Mouse (Mus musculus): ENCODE measurements around the gene Nr2c2.
"Not testable (repeated sequence)": the region's sequence is repeated elsewhere in the genome, so short reads cannot be mapped to it uniquely, and the experiment has no call there.

The Nr2c2 gene

DNA sequence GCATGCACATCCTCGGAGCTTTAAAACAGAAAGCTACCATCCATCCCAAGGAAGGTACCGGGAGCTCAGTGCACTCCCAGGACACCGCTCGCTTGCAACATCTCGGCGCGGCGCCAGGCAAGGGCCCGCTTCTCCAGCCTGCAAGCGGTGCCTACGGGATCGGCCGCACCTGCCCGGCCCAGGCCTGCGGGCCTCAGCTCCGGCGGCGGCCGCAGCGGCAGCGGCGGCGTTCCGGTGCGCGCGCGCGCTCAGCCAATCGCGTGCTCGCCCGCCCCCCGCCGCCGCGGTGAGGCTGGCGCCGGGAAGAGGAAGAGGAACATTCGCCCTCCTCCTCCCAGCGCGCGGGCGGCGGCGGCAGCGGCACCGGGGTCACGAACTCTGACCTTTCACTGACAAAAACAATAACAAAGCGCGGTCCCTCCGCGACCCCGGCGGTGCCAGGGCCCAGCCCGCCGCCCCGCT, at the start of gene Nr2c2:
TSS of gene Nr2c2 (plus strand) at position 261 of the 462 bp plus-strand sequence.
- DNase-seq (ENCODE audit: low spot score) = peak; percentile 86

DNA sequence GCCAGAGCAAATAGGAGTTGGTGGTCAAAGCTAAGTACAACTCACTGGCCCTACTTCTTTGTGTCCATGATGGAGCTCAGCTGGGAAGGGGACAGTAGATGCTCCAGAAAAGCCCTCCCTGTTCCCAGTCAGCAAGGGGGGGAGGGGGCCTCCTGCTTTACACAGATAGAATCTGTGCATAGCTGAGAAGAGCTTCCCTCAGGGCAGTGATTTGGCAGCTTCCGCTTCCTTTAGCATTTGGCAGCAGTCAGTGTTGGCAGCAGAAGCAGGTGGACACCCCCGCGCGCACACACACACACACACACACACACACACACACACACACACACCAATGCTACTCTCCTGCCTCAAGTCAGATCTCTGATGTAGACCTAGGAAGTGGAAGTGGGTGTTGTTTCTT, 49.1 kb upstream of the Nr2c2 start:
- peak; percentile 11 for DNase-seq (ENCODE audit: low spot score)

DNA sequence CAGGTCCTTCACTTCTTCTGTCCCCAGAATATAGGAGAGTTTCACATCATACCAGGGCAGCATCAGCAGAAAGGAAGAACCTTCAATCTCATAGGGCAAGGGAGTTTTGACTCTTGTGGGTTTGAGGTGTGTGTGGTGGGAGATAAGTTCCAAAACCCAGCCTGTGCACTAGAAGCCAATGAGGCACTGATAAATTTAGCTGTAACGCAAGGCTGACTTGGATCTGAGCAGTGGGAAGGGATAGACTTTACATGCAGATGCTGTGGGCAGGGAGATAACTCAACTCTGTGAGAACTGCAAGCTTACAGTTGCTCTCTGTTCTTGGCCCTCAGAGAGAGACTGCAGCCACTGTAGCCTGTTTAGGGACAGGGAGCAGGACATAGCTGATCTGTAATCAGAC, 48.3 kb upstream of the Nr2c2 start:
- no peak for DNase-seq (ENCODE audit: low spot score)

DNA sequence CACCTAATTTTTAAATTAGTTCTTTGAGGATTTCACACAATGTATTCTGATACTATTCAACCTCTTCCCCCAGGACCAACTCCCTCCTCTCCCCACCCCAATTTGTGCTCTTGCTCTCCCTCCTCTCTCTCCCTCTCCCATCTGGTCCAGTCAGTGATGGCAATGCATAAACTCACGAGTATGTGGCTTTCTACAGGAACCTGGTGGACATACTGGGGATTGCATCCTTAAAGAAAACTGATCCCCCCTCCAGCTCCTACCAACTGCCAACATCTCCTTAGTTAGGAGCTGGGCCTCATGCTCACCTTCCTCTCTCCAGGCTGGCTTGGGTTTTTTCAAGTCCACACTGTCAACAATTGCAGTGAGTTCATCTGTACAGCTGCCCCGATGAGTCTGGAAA, 33.4 kb upstream of the Nr2c2 start:
- peak; percentile 49 for DNase-seq (ENCODE audit: low spot score)

DNA sequence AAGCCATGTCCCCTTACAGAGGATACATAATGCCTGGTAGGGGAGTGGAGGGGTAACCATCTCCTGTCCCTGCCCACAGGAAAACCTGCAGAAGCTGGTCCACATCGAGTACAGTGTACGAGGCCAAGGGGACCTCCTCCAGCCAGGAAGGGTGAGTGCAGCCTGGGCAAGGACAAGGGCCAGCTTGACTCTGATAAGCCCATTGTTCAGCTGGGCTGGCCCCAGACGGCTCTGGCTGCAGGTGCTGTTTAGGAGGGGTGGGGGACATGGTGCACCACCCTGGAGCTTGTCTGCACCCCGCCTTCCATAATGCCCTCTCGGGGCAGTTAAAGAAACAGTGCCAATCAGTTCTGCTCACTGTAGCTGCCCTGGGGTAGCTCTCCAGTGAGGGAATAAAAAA, 29.5 kb upstream of the Nr2c2 start:
- no peak for DNase-seq (ENCODE audit: low spot score)

DNA sequence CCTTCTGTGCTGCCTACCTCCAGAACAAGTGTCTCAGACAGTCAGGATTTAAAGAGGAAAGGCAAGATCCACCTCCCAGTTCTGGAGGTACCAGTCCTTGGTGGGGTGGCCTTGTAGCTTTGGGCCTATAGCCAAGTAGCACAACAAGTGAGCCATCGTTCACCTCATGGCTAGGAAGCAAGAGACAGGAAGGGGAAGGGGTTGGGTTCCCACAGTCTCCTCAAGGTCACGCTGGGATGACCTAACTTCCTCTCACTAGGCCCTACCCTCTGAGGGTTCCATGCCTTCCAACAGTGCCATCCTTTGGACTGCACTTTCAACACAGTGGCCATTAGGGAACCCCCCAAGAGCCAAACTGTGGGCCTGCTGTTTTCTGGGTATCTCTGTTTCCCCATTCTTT, 27.7 kb upstream of the Nr2c2 start:
- DNase-seq (ENCODE audit: low spot score) = no peak

DNA sequence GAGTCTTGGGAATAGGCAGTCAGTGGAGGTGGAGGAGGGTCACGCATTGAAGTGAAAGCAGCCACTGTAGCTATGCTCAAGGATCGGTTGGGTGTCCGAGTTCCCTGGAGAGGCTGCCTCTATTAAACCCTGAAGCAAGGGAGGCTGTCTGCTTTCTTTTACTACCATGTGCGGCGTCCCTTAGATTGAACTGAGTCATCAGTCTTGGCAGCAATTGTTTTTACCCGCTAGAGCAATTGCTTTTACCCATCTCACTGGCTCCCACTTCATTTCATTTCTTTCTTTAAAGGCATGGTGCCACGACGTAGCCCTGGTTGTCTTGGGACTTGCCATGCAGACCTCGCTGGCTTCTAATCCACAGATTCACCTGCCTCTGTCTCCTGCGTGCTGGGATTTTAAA, 27.1 kb upstream of the Nr2c2 start:
- DNase-seq (ENCODE audit: low spot score) = peak; percentile 37

DNA sequence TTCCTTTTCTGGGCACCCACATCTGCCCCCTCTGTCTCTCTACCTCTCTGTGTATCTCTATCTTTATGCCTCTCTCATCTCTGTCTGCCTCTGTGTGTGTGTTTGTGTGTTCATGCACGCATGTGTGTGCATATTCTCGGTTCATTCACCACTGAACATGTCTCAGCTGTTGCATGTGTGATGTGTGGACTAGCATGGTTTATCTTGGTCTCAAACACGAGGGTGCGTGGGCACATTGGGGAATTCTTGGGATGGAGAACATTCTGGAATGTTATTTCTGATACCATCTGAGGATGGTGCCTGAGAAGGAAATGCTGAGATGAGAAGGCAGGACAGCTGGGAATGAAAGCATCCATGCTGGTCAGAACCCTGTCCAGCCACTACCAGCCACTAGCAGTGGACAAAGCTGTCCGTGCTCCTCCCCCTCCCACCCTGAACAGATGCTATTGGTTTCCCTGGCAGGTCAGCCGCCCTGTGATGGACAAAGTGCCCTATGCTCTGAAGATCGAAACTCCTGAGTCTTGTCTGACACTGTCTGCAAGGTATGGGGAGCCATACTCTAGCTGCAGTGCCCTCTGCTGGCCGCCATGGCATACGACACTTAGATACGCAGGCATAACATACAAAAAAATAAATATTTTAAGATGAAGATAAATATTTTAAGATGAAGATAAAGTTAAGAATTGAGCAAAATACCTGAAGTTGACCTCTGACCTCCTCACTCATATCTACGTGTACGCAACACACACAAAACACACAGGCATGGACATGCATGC, 25.3 kb upstream of the Nr2c2 start:
- DNase-seq (ENCODE audit: low spot score) = peak; percentile 74

DNA sequence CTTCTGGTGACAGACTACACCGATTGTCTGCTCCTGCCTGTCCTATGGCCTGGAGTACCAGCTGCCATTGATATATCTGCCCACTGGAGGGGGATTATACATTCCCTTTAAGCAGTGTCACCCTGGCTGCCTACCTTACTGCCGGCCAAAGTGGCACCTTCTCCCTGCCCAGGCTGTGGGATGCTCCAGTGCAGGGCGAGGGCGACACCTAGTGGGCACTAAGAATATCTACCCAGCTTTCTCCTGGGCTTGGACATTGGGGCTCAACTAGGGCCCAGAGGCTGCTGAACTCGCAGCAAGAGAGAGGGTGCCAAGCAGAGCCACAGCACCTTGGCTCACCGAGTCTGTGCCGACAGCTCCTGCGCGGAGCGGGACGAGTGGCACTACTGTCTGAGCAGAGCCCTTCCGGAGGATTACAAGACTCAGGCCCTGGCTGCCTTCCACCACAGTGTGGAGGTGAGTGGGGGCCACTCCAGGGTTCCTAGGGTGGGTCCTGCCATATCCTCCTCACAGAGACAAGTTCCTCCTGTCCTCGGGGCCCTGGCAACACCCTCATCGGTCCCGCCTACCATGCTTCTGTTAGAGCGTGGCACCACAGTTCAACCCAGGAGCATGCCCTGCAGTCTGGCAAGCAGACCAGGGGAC, 23.9 kb upstream of the Nr2c2 start:
- peak; percentile 92 for DNase-seq (ENCODE audit: low spot score)

DNA sequence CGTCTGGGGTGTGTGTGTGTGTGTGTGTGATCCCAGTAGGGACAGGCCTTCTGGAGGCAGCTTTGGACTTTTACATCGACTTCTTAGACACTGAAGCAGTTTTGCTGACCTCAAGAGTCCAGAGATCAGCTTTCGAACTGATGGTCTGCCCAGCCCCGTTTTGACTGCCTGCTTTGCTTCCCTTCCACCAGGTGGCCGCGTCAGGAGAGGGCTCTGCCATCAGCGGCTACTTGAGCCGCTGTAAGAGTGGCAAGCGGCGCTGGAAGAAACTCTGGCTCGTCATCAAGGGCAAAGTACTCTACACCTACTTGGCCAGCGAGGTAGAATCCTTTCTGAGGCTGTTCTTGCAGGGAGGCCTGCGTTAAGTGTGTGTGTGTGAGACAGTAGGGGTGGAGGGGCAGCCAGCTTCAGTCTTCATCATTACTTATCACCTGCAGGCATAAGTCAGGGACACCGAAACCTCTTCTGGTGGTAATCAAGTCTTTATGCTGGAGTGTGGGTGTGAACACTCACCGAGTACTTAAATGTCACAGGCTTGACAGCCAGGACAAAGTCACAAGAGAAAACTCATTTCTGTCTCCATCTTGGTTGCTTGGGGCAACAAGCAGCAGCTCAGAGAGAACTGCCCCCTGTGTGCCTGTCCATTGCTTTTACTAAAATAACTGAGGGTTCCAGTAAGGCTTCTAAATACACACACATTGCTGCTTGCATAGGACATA, 19.9 kb upstream of the Nr2c2 start:
- DNase-seq (ENCODE audit: low spot score) = no peak

DNA sequence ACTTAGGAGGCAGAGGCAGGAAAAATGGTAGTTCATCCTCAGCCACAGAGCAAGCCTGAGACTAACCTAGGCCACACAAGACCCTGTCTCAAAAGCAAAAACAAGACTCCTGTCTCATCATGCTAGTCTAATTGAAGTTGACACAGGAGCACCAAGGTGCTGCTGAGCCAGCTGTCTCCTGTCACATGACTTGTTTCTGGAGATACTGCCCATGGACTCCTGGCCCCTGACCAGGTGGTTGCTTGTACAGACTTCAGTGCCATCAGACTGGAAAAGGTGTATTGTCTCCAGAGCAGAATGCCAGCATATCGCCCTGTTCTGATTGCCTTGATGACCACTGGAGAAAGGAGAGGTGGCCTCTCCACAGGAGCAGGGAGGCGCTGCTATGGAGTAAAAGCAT, 10.5 kb upstream of the Nr2c2 start:
- DNase-seq (ENCODE audit: low spot score) = no peak

DNA sequence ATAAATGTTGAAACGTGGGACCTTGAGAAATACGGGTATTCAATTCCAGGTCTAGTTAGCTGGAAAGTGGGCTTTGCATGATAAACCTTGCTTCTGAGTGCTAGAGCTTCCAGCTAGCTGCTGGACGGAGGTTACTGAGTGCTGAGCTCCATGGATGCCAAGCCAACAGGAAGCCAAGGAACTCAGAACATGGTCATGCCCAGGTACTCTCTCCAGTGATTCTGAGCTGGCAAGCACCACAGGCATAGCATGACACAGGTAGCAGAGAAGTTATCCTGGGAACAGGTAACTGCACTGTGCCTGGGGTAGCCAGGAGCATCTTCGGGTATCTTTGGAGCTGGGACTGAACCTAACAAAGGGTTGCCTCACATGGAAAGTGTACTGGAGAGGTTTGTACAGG, 8.4 kb upstream of the Nr2c2 start:
- DNase-seq (ENCODE audit: low spot score) = no peak

DNA sequence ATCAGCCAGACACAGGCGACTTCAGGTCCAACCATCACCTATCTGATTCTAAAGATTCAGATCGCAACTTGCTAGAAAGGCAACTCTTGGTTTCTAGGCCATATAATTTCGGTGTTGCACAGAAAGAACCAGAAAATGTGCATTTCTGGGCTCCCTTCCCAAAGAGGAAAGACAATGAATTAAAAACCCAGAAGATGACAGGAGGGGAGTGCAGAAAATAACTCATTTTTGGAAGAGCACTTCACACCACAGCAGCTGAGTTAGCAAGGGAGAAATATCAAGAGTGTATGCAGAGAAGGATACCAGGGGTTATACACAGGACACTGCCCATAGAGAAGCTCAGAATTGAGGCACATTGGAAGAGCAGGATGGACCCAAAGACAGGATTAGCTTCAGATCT, 6.3 kb upstream of the Nr2c2 start:
- DNase-seq (ENCODE audit: low spot score) = no peak

DNA sequence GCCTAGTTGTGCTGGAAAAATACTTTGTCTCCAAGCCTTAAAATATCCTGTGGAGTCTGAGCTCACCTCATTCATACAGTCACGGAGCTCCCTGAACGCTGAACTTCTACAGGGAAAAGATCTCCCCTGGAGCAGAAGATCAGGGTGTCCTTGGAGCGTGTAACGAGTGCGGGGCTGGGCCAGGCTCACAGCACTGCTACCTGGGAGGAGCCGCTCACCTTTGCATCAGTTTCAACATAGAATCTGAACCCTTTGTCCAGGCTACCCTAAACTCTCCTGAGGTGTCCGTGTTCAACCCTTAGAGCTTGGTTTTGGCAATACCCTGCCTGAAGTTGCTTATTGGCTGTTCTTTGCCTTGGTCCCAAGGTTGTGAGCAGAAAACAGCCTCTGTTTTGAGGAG, 2.0 kb upstream of the Nr2c2 start:
- DNase-seq (ENCODE audit: low spot score) = not testable (repeated sequence)

DNA sequence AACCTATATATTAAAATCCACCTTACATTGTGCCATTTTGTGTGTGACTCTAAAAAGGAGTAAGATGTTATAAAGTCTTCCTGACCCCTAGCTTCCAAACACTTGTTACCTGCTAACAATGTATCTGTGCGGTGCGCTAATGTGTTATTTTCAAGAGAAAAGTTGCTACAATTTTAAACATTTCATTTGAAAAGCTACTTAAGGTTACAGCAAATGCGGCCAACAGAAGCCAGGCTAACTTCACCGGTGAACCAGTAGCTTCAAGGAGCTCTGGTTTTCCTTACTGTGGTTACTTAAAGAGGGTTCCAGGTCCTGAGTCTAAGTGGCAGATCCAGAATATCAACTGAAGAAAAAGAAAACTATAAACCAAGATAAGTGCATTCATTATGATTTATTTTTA, 1.2 kb upstream of the Nr2c2 start:
- no peak for DNase-seq (ENCODE audit: low spot score)

DNA sequence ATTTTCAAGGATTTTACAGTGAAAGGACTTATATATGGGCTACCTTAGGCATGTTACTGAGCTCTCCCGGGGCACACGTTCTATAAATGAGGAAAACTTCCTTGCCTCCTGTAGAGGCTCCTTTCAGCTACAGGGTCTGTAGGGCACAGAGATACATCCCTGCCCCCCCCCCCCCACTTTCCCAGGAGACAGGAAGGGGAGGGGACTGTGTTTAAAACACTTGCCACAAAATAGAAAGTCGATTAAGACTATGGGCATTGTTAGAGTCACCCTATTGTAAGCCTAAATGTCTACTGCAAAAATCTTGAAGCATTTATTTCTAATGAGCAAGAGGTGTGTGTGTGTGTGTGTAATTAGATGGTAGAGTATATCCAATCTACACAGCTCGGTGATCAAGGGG, 693 bp upstream of the Nr2c2 start:
- DNase-seq (ENCODE audit: low spot score) = no peak

DNA sequence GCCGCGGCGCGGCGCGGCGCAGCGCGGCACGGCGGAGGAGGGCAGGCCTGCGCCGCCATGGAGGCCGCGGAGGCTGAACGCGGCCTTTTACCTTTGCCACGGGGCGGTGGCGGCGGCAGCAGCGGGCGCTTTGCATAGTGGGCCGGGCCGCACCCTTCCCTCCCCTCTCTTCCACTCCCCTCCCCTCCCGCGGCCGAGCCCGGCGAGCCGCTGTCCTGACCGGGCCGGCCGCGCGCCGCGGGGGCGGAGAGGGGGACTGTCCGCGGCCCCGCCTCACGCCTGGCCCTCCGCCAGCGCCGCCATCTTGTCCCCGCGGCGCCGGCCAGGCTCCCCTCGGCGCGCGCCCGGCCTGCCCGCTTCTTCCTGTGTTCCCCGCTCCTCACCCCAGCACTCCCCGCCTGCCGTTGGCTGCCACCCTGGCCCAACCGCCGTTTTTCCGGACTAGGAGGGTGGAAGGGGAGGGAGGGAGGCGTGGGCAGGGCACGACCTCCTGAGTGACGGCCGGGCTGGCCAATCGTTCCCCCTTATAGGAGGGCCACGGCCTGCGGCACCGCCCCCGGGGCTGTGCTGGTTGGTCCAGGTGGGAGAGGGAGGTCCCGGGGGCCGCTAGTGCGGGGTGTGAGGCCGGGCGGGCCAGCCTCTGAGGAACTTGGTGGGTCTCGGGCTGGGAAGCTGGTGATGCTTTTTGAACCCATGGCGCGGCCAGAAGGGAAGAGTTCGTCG, 738 bp downstream of the Nr2c2 start:
- DNase-seq (ENCODE audit: low spot score) = peak; percentile 99

DNA sequence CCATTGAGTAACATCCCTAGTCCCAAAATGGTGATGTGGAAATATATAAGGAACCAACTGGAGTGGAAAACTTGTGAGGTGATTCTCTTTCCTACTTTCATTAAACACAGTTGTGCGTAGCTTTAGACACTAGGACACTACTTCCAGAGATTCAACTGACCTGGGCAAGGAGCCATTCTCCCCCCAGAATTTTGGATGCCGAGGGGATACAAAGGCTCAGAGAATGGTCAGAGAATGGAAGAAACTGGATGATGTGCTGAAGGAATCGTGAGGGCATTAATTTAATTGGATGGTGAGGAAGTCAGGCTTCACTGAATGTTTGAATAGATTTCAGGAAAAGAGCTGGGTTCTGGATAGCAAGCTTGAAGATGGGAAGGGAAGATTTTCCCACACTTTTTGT, 1.5 kb downstream of the Nr2c2 start:
- peak; percentile 10 for DNase-seq (ENCODE audit: low spot score)

DNA sequence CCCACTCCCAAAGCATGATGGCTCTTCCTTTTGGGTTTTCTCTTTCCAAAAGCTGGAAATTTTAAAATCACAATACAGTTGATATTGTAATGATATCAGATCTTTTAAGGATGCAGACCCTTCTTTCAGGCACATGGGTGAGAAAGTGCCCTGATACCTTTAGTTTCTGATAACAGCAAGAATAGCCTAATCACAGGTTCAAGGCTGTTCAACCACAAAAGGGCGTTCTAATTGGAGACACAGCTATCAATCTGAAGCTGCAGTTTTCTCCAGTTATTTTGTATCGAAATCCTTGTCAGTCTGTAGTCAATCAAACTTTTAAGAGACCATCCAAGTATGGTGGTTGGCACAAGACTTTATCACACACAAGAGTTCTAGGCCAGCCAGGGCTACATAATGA, 2.7 kb downstream of the Nr2c2 start:
- no peak for DNase-seq (ENCODE audit: low spot score)

DNA sequence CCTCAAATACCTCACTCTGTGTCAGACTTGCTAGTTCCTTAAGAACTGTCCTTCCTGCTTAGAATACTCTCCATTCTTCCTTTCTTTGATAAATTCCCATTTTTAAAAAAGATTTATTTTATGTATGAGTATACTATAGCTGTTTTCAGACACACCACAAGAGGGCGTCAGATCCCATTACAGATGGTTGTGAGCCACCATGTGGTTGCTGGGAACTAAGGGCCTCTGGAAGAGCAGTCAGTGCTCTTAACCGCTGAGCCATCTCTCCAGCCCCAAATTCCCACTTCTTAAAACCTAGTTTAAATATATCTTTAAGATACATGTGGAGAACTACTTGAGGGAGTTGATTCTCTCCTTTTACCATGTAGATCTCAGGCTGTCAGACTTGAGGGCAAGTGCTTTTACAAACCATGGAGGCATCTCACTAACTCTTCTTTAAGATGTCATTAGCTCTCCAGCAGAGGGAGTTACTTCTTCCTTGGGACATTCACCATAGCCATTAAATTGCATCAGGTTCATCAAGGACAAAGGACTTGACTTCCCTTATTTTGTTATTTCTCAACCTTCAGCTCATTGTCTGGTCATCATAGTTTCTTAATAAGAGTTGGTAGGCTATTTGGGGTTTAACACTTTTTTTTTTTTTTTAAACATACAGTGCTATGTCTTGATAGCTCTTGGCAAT, 9.6 kb downstream of the Nr2c2 start:
- no peak for DNase-seq (ENCODE audit: low spot score)

DNA sequence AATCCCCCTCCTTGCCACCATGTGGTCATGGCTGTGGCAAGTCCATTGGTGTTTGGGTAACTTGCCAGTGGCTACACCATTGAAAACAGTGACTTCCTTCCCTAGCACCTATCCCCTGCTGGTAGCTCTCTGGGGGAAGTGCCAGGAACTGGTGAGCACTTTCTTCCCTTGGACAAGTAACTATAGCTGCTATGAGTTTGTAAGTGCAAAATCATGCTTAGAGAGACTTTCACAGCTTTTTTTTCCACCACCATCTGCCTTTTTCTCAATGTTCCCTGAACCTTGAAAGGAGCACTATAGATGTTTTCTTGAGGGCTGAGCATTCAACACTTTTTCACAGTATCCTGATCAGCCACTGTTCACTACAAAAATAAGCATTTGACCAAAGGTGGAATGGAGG, 33.4 kb downstream of the Nr2c2 start:
- DNase-seq (ENCODE audit: low spot score) = no peak

Measured in retina, embryonic 14.5 days (tissue).